Comparison of ENCODE assay signal across 8 mouse cellular contexts in genomic region chr9:100446059-100446686, GRCm38 (mm10). TPM values are rescaled to one million over a fixed set of nuclear protein-coding genes. Genes with fewer than 3 reads are reported as not detected.
A peak's percentile ranks its signal among the peaks of the same experiment; 100 is the strongest.
DNase-seq lines count a peak whose midpoint lies in the region; ATAC-seq and TF ChIP-seq lines count a peak whose summit lies in the region.

No protein-coding gene starts in this region.

- WGBS in cerebellum, adult 2 months, result 1% methylated on average over 32 of the region's 32 CpGs
- under 1% methylated on average over 32 of the region's 32 CpGs for WGBS in forebrain, postnatal 0 days
- WGBS in lung, postnatal 0 days, result 1% methylated on average over 32 of the region's 32 CpGs

- TF ChIP-seq CTCF in cerebellum, adult 2 months (IDR thresholded peaks at IDR 0.05; ENCODE audit: borderline replicate concordance, insufficient read depth, low read depth, low read length), result peak; percentile 87
- TF ChIP-seq CTCF in forebrain, postnatal 0 days (IDR thresholded peaks at IDR 0.05; ENCODE audit: low read depth), result peak; percentile 91
- peak; percentile 88 for TF ChIP-seq CTCF in lung, postnatal 0 days (IDR thresholded peaks at IDR 0.05)

- no peaks in the 10 kb centered on the region for H3K27me3 ChIP-seq in cerebellum, adult 2 months (ENCODE audit: control insufficient read depth, insufficient read depth, low read length)
- H3K27me3 ChIP-seq in forebrain, postnatal 0 days (ENCODE audit: insufficient read depth, low read length), result no peaks in the 10 kb centered on the region
- H3K27me3 ChIP-seq in lung, postnatal 0 days (replicated peaks; ENCODE audit: insufficient read depth, low read length), result no peaks in the 10 kb centered on the region

- no peaks in the 10 kb centered on the region for H3K36me3 ChIP-seq in forebrain, postnatal 0 days (ENCODE audit: insufficient read depth)
- no peaks in the 10 kb centered on the region for H3K36me3 ChIP-seq in lung, postnatal 0 days (ENCODE audit: insufficient read depth, low read length)

- H3K9me3 ChIP-seq in forebrain, postnatal 0 days (ENCODE audit: low read length), result no peaks in the 10 kb centered on the region
- H3K9me3 ChIP-seq in lung, postnatal 0 days (ENCODE audit: low read length), result no peaks in the 10 kb centered on the region

- no peaks in the 10 kb centered on the region for H3K4me1 ChIP-seq in cerebellum, adult 2 months (ENCODE audit: control insufficient read depth, insufficient read depth, low read length)
- 0 out of 2 replicates have a peak, but pooled peaks cover 4% of the 10 kb centered on the region for H3K4me1 ChIP-seq in forebrain, postnatal 0 days (ENCODE audit: insufficient read depth)
- no peaks in the 10 kb centered on the region for H3K4me1 ChIP-seq in lung, postnatal 0 days (ENCODE audit: insufficient read depth, low read depth, low read length)

- peak overlapping the region; percentile 50 for H3K4me3 ChIP-seq in cerebellum, adult 2 months (replicated peaks; ENCODE audit: insufficient read depth, low read depth, low read length)
- peak overlapping the region; percentile 47 for H3K4me3 ChIP-seq in forebrain, postnatal 0 days (ENCODE audit: low read depth, low read length)
- H3K4me3 ChIP-seq in lung, postnatal 0 days (ENCODE audit: low read depth, low read length), result peak overlapping the region; percentile 41

- H3K27ac ChIP-seq in cerebellum, adult 2 months (ENCODE audit: insufficient read depth, low read length), result no peak overlapping the region
- no peak overlapping the region; the same call in 1 of the 2 replicates for H3K27ac ChIP-seq in forebrain, postnatal 0 days (ENCODE audit: low read depth, low read length)
- no peak overlapping the region for H3K27ac ChIP-seq in lung, postnatal 0 days (ENCODE audit: low read length)

- H3K9ac ChIP-seq in forebrain, postnatal 0 days, result peak overlapping the region; percentile 48; the same call in 1 of the 2 replicates
- H3K9ac ChIP-seq in lung, postnatal 0 days (replicated peaks; ENCODE audit: low read depth), result no peak overlapping the region

- TF ChIP-seq EP300 in lung, postnatal 0 days (IDR thresholded peaks at IDR 0.05), result no peak

- peak overlapping the region; percentile 83 for H3K4me2 ChIP-seq in forebrain, postnatal 0 days (ENCODE audit: low read depth)
- peak overlapping the region; percentile 85 for H3K4me2 ChIP-seq in lung, postnatal 0 days (replicated peaks; ENCODE audit: low read depth, low read length)

- peak; percentile 88 for ATAC-seq in forebrain, postnatal 0 days
- ATAC-seq in hematopoietic stem cell, adult 5-6 weeks (replicated peaks in 1 of 2; ENCODE audit: insufficient read depth in 1 of 2, low FRiP score in 2 of 2, low TSS enrichment in 1 of 2, low read depth in 1 of 2, poor library complexity in 2 of 2, severe bottlenecking in 2 of 2), result peak; percentile 84 to 90
- ATAC-seq in lung, postnatal 0 days, result peak; percentile 87

- no peak for TF ChIP-seq POLR2A in cerebellum, adult 2 months (IDR thresholded peaks at IDR 0.05; ENCODE audit: borderline replicate concordance, insufficient read depth, low read length)

- DNase-seq in R1 (ENCODE audit: low read depth, low spot score), result peak; percentile 83
- peak; percentile 72 to 85 for DNase-seq in cerebellum, adult 2 months
- peak; percentile 89 for DNase-seq in forebrain, postnatal 0 days
- DNase-seq in layer of hippocampus, adult 9-11 months, result peak; percentile 44
- DNase-seq in lung, postnatal 0 days (ENCODE audit: low spot score), result peak; percentile 71
- DNase-seq in ovary, postnatal 36 days (ENCODE audit: low spot score), result peak; percentile 70
- DNase-seq in urinary bladder, postnatal 14 days (ENCODE audit: low spot score), result peak; percentile 83

RNA-seq across cellular contexts. Expression of gene Il20rb, which starts 40.4 kb away (rescaled TPM):
- 76.5 and 79.5 TPM in 2 replicates for polyA plus RNA-seq in cerebellum, adult 2 months (2012; rRNA removed)
- total RNA-seq in forebrain, postnatal 0 days (2014; rRNA removed), result 0.92 and 1.1 TPM in 2 replicates
- 0.77 and 1.4 TPM in 2 replicates for polyA plus RNA-seq in forebrain, postnatal 0 days (2015; fragmentation: Nextera tagmentation; extraction: Ambion mirVana)
- total RNA-seq in hematopoietic stem cell, adult 5-6 weeks (2017), result 0.88 and 1.2 TPM in 2 replicates
- polyA plus RNA-seq in lung, postnatal 0 days (2015; fragmentation: Nextera tagmentation; extraction: Ambion mirVana), result 1.9 and 2.2 TPM in 2 replicates

Comparison
In these comparisons a context has a peak if more than half of its experiments do, and no peak if none do; other contexts are left out.
1. RNA of gene Il20rb, which starts 40.4 kb away (polyA plus RNA-seq): 76.5 to 79.5 TPM in cerebellum, adult 2 months; 1.9 to 2.2 TPM in lung, postnatal 0 days and 0.77 to 1.4 TPM in forebrain, postnatal 0 days; every median in the first group is over 10 times any median in the second.
2. Peak in every context shown above with its lines, with median percentiles within 50 percentile points of each other: DNase-seq, H3K4me3 ChIP-seq, CTCF ChIP-seq and ATAC-seq.